Mouse (Mus musculus): ENCODE data around the gene Lypd9. TPM values are rescaled to one million over a fixed set of nuclear protein-coding genes. Genes with fewer than 3 reads are reported as not detected.
"Not testable (repeated sequence)": the region's sequence is repeated elsewhere in the genome, so short reads cannot be mapped to it uniquely, and the experiment has no call there.

Lypd9 gene
- not detected for total RNA-seq (2021)

DNA sequence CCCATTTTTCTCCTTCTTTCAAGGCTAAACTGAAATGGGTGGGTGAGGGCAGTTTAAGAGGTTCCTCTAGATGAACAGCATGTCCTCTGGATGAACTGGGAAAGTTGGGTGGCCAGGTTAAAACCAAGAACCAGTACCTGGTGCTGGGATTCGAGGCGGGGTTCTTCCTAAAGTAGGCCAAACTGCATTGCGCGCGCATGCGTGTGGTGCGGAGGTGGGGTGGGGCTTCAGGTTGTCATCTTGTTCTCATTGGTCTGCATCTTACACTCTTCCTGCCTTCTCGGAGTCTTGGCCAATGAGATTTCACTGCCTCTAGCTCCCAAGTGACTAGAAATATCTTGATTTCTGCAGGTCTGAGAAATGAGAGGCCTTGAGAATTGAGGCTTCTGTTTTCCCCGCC lies at the start of gene Lypd9:
TSS of gene Lypd9 (minus strand) at position 165 of the 400 bp plus-strand sequence.
- intact Hi-C loops (cut with DNase I), result no loop called here
- no peak for DNase-seq

DNA sequence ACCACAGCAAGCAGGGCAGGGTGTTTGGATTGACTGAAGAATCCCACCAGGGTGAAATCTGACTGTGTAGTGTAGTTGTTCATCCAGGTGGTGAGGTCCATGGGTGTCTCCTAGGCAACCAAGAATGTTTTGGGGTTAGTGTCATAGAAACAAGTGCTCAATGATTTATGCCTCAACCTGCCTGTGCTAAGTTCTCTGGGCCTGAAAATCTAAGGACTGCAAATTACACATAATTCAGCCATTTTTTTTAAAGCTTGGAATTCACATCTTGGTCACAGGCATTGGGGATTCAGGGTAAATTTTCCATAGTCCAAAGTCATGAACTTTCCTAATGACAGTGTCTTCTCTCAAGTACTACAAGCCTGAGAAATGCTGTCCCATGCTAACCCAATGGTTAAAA lies 49.7 kb upstream of the Lypd9 start, which contains the start of gene Olfr331:
TSS of gene Olfr331 (minus strand) at position 101 of the 400 bp plus-strand sequence.
- DNase-seq; intact Hi-C loops (cut with DNase I): not testable (repeated sequence)

DNA sequence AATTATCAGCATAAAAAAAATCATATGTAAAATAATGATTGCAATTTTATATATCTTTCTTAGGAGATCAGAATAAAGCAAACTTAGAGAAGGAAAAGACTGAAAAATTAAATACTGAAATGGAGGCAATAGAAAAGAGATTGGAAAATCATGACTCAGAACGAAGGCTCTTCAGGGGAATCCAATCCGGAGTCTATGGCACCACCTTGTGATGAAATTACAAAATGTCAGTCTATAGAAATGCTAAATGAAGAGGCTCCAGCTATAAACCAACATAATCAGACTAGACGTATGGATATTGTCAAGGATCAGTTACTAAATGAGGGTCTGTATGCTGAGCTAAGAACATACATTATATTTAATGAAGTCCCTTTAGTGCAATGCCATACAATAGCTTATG lies 46.6 kb upstream of the Lypd9 start:
- DNase-seq, result no peak
- intact Hi-C loops (cut with DNase I), result loop anchor here (1.0 to 2.0 kb wide), 2 partner anchors 97 to 198 kb away; no protein-coding TSS in a partner anchor

DNA sequence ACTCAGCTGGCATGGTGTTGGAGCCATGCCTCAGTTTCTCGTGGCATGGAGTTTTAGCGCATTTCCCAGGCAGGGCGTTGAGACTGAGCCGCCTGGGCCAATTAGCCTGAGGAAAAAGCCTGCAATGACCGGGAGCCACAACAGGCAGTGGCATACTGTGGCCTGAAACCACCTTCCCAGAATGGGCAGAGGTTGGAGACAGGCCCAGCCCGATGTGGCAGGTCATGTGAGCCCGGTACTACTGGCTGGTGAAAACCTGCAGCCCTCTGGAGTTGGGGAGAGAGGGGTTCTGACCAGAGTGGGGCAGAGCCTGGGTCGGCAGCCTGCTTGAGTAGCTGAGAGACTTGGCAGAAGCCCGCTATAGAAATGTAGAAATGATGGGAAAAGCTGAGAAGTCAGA lies 46.0 kb upstream of the Lypd9 start:
- DNase-seq, result peak; percentile 30 to 31
- intact Hi-C loops (cut with DNase I), result loop anchor here (1.0 to 2.0 kb wide), 2 partner anchors 96 to 198 kb away; no protein-coding TSS in a partner anchor

DNA sequence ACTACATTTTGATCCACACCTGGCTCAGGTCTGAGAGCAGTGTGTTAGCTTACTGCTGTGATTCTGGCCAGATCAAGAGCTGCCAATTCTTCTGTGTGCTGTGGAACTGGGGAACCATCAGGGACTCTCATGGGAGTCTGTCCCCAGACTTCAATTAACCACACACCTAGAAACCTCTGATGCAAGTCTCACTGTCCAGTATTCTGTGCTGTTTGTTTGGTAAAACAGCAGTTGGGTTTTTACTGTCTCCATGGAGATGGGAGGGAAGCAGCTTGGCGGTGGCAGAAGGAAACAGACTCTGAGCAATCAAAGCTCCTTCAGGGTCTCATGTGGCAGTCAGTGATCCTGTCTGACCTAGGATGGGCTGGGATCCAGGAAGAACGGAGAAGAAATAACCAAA lies 39.7 kb upstream of the Lypd9 start, which contains the start of gene Olfr332:
TSS of gene Olfr332 (minus strand) at position 101 of the 400 bp plus-strand sequence.
- intact Hi-C loops (cut with DNase I), result loop anchor here (5.0 kb wide), 1 partner anchor 140 kb away; the partner anchor contains the start of gene Olfr323
- no peak for DNase-seq

DNA sequence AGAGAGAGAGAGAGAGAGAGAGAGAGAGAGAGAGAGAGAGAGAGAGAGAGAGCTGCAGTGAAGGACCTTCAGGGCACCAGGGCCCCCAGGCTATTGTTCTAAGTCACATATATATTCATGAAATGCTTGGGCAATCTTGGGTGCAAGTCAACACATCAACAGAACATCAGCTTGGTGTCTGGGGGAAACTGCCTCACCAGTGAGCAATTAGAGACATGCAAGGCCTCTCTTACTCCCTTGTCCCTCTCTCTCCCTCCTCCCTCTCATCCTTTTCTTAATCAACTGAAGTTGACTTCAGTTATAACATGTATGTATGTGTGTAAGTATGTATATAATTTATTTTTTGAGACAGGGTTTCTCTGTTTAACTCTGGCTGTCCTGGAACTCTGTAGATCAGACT lies 9.4 kb upstream of the Lypd9 start, which contains the start of gene Olfr30:
TSS of gene Olfr30 (minus strand) at position 101 of the 400 bp plus-strand sequence.
- intact Hi-C loops (cut with DNase I), result no loop called here
- DNase-seq, result no peak

DNA sequence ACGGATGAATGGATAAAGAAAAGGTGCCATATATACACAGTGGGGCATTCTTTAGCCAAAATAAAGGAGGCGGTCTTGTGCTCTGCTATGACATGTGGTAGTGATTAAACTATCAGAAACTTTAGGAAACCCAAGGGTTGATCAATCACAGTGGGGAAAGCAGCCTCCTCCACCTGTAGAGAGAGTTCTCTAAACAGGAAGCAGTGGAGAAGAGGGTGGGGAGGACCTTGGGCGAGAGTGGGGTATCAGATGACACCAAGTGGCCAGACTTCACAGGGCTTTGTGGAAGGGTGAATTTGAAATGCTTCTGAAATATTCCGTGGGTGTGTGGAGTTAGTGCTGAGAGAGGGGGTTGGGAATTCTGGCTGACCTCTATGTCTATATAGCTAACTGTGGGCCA lies 869 bp upstream of the Lypd9 start:
- DNase-seq, result no peak
- intact Hi-C loops (cut with DNase I), result no loop called here

DNA sequence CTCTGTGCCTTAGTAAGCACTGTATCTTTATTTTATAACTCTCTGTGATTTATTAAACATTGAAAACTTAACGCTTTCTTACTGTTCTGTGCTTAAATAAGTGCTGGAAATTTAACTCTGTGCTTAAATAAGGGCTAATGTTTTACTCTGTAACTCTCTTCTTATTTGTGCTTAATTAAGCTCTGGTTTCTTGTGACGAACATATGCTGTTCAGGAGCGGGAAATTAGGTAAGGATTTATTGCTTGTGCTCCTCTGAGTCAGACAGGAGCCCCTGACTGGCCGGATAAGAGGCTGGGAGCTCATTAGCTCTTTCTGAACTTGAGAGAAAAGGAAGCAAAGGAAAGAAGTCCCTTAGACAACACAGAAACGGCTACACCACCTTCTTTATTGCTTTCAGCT lies 14.9 kb downstream of the Lypd9 start:
- DNase-seq, result no peak
- intact Hi-C loops (cut with DNase I), result no loop called here

DNA sequence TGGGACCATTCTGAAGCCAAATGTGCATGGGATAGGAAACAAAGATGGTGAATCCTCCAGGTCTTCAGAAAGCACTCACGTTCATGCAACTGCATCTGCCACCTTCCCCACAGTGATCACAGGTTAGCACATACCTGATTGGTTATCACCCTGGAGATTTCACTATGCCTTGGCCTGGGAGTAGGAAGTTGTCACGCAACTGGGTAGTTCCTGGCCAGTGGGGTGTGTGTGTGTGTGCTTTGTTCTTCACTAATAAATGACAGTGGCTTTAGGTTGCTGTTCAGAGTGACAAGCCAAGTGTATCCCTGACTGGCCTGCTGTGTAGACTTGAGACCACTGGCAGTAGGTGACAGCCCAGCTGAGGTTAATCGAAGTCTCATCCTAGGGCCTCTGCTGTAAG lies 20.5 kb downstream of the Lypd9 start, which contains the start of gene Gm12253:
TSS of gene Gm12253 (plus strand) at position 301 of the 400 bp plus-strand sequence.
- intact Hi-C loops (cut with DNase I), result no loop called here
- DNase-seq, result no peak

DNA sequence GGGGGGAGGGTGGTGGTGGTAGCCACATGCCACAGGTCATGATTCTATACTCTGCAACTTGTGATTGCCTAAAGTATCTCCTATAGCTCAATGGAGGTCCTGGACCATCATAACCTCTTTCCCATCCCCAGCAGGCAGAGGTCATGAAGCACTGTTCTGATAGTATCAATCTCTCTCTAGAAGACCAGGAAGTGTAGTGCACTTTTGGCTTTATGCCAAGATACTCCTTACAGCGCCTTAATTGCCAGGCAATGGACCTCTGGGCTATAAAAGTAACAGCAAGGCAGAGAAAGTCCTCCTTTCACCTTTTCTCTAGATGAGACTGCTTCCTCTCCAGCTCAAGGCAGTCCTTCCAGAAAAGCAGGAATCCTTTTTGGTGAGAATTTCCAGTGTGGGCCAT lies 31.9 kb downstream of the Lypd9 start, which contains the start of gene 1810065E05Rik:
TSS of gene 1810065E05Rik (plus strand) at position 297 of the 400 bp plus-strand sequence.
- intact Hi-C loops (cut with DNase I), result no loop called here
- no peak for DNase-seq

DNA sequence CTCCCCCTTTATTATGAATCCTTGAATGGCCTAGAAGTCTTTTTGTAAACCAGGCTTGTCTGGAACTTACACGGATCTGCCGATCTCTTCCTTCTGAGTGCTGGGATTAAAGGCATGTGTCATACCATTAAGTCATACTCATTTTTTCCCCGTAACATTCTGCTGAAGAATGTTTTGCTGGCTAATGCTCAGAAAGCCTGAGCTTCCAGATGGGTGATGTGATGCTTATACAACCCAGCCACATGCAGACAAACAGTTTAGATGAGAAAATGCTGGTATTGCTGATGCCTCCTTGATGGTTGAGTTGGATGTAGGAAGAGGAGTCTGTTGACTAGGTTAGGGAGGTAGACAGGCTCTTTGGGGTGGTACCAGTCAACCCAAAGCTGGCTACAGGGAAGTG lies 34.4 kb downstream of the Lypd9 start:
- no peak for DNase-seq
- intact Hi-C loops (cut with DNase I), result no loop called here

DNA sequence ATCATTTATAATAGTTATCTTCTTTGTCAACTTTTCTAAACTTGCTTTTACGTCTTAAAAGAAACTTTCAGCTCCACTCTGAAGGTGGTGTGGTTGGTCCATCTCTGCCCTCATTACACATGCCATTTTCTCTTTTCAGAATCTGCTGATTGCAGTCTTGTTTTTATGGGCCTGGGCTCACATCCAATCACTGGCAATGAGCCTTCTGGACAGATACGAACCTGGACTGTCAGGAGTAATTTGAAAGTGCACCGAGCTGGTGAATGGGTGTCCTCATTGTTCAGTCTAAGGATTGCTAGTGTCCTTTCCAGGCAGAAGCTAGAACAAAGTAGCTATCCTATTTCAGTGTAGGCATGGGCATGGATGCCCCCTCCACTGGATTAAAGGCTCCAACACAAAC lies 44.7 kb downstream of the Lypd9 start:
- intact Hi-C loops (cut with DNase I), result no loop called here
- DNase-seq, result no peak

DNA sequence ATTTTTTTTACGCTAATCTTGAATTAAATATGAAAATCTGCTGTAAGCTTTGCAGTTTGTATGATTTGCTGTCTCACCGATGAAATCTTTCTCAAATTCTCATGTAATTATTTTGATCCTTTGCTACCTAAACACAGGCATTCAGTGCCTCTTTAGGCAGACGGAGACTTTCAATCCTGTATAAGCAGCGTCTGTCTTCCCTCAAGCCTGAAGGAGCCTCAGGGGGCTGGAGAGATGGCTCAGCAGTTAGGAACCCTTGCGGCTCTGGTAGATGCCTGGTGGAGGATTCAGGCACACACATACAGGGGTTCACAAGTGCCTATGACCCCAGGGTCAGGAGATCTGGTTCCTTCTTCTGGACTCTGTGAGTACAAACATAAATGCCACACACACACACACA lies 52.1 kb downstream of the Lypd9 start:
- DNase-seq, result no peak
- intact Hi-C loops (cut with DNase I), result no loop called here

DNA sequence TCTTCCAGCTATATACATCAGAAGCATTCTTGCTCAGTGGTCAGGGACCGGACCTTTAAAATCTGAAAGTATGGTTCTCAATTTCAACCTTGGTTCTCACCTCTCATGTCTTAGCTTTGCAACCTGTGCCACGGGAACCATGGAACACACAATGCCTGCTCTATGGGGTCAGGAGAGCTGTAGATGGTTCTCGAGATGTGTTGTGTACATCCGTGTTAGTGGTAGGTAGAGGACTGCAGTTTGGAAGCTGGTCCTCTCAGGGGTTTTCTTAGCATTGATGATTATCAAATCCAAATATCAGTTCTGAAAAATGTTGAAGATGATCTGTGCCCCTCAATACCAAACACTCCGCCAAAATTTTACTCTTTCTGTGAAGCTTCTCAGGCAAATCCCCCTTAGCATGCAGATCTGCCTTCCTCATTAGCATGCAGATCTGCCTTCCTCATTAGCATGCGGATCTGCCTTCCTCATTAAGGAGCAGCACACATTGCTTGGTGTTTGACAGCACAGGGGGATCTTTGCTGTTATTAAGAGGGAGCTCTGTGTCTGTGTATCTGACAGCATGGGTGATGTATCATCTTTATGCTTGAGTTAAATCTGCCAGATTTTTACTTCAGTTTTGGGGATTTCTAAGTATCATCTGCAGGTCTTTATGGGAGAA lies 52.6 kb downstream of the Lypd9 start:
- intact Hi-C loops (cut with DNase I), result no loop called here
- no peak for DNase-seq

Other genes with a start within 250 kb of the Lypd9 start
- gene 4930438A08Rik, start 178.1 kb downstream of the Lypd9 start, total RNA-seq (2021), result not detected
- 1 to 10 TPM; 3.1 to 4.0 TPM for gene Zfp692, start 145.9 kb downstream of the Lypd9 start, total RNA-seq (2021)
- 10 to 100 TPM; 36.4 to 40.8 TPM for gene Zfp672, start 122.6 kb downstream of the Lypd9 start, total RNA-seq (2021)
- 10 to 100 TPM; 34.5 to 35.5 TPM for gene Sh3bp5l, start 122.2 kb downstream of the Lypd9 start, total RNA-seq (2021)
- not detected for gene Lypd8, start 73.9 kb downstream of the Lypd9 start, total RNA-seq (2021)
- gene 1810065E05Rik, start 31.8 kb downstream of the Lypd9 start, total RNA-seq (2021), result not detected
- gene Gm12253, start 20.4 kb downstream of the Lypd9 start, total RNA-seq (2021), result not detected
- not detected for gene Olfr30, start 9.3 kb upstream of the Lypd9 start, total RNA-seq (2021)
- not detected for gene Olfr332, start 39.6 kb upstream of the Lypd9 start, total RNA-seq (2021)
- gene Olfr331, start 49.6 kb upstream of the Lypd9 start, total RNA-seq (2021), result not detected
- not detected for gene Olfr330, start 81.9 kb upstream of the Lypd9 start, total RNA-seq (2021)
- gene Olfr329-ps, start 93.5 kb upstream of the Lypd9 start, total RNA-seq (2021), result not detected
- gene Olfr328, start 102.7 kb upstream of the Lypd9 start, total RNA-seq (2021), result not detected
- gene Olfr224, start 117.6 kb upstream of the Lypd9 start, total RNA-seq (2021), result under 1 TPM in 1 of 2 experiments, not detected in 1; 0.17 TPM
- not detected for gene Olfr325, start 124.8 kb upstream of the Lypd9 start, total RNA-seq (2021)
- not detected for gene Olfr324, start 142.2 kb upstream of the Lypd9 start, total RNA-seq (2021)
- gene 2210407C18Rik, start 163.2 kb upstream of the Lypd9 start, total RNA-seq (2021), result 10 to 100 TPM in 1 of 2 experiments, 1 to 10 TPM in 1; 7.7 to 15.5 TPM
- gene Olfr323, start 177.6 kb upstream of the Lypd9 start, total RNA-seq (2021), result not detected
- gene Trim58, start 187.5 kb upstream of the Lypd9 start, total RNA-seq (2021), result not detected
- not detected for gene Olfr322, start 205.9 kb upstream of the Lypd9 start, total RNA-seq (2021)
- not detected for gene Olfr320, start 228.2 kb upstream of the Lypd9 start, total RNA-seq (2021)
- not detected for gene Olfr319, start 246.2 kb upstream of the Lypd9 start, total RNA-seq (2021)